Mouse (Mus musculus): ENCODE results near the gene Clec1a. TPM values are rescaled to one million over a fixed set of nuclear protein-coding genes. Genes with fewer than 3 reads are reported as not detected.
A peak's percentile ranks its signal among the peaks of the same experiment; 100 is the strongest.
"Not testable (repeated sequence)": the region's sequence is repeated elsewhere in the genome, so short reads cannot be mapped to it uniquely, and the experiment has no call there.

The Clec1a gene
- 1.7 and 1.8 TPM in 2 replicates for polyA plus RNA-seq (2015; fragmentation: Nextera tagmentation; extraction: Ambion mirVana)

GRCm38 (mm10) chr6:129451411-129452039 lies at the start of gene Clec1a:
Clec1a (minus strand) TSS chr6:129452000.
- H3K4me1 ChIP-seq (replicated peaks): no peaks in the 10 kb centered on the region
- 0 out of 2 replicates have a peak, but pooled peaks have one; percentile 48 for ATAC-seq
- H3K4me2 ChIP-seq (replicated peaks): no peak within 1 kb of the TSS
- no peak within 1 kb of the TSS for H3K4me3 ChIP-seq (replicated peaks)
- H3K27me3 ChIP-seq: no peaks in the 10 kb centered on the region
- H3K9ac ChIP-seq (replicated peaks): no peak within 1 kb of the TSS
- H3K9me3 ChIP-seq: no peaks in the 10 kb centered on the region
- H3K27ac ChIP-seq: no peak within 1 kb of the TSS
- WGBS: 61% methylated on average over 13 of the region's 13 CpGs
- H3K36me3 ChIP-seq: no peaks in the 10 kb centered on the region

- H3K4me3 ChIP-seq (replicated peaks); H3K9ac ChIP-seq (replicated peaks); H3K27me3 ChIP-seq; ATAC-seq; H3K36me3 ChIP-seq; H3K9me3 ChIP-seq; H3K27ac ChIP-seq; H3K4me2 ChIP-seq (replicated peaks); H3K4me1 ChIP-seq (replicated peaks): not testable (repeated sequence)
- 90% methylated on average over 1 of the region's 1 CpGs for WGBS
Observed at GRCm38 (mm10) chr6:129499516-129499915, 47.7 kb upstream of the Clec1a start.

GRCm38 (mm10) chr6:129497345-129498218 lies 45.8 kb upstream of the Clec1a start:
- H3K36me3 ChIP-seq: no peaks in the 10 kb centered on the region
- no peak overlapping the region for H3K27ac ChIP-seq
- H3K9me3 ChIP-seq: no peaks in the 10 kb centered on the region
- H3K4me1 ChIP-seq (replicated peaks): no peaks in the 10 kb centered on the region
- no peak overlapping the region for H3K4me3 ChIP-seq (replicated peaks)
- H3K27me3 ChIP-seq: no peaks in the 10 kb centered on the region
- H3K9ac ChIP-seq (replicated peaks): no peak overlapping the region
- H3K4me2 ChIP-seq (replicated peaks): no peak overlapping the region
- 90% methylated on average over 3 of the region's 3 CpGs for WGBS
- no peak for ATAC-seq

- H3K27me3 ChIP-seq: no peaks in the 10 kb centered on the region
- no peak overlapping the region for H3K4me2 ChIP-seq (replicated peaks)
- H3K9ac ChIP-seq (replicated peaks): no peak overlapping the region
- no peak for ATAC-seq
- no peak overlapping the region for H3K27ac ChIP-seq
- whole genome bisulfite sequencing: 81% methylated on average over 4 of the region's 4 CpGs
- no peak overlapping the region for H3K4me3 ChIP-seq (replicated peaks)
- no peaks in the 10 kb centered on the region for H3K36me3 ChIP-seq
- H3K4me1 ChIP-seq (replicated peaks): no peaks in the 10 kb centered on the region
- no peaks in the 10 kb centered on the region for H3K9me3 ChIP-seq
Observed at GRCm38 (mm10) chr6:129494924-129495323, 43.1 kb upstream of the Clec1a start.

- Histone ChIP-seq H3K4me2 (replicated peaks) (0 out of 2 replicates have a peak overlapping the region, but pooled peaks have one; percentile 6), H3K36me3 (no peaks in the 10 kb centered on the region), H3K9ac (replicated peaks) (no peak overlapping the region), H3K9me3 (no peaks in the 10 kb centered on the region), H3K27ac (peak overlapping the region; percentile 61), H3K4me3 (replicated peaks) (no peak overlapping the region), H3K27me3 (no peaks in the 10 kb centered on the region), H3K4me1 (replicated peaks) (peaks cover 8% of the 10 kb centered on the region; the same call in 1 of the 2 replicates)
- WGBS: 61% methylated on average over 8 of the region's 8 CpGs
- ATAC-seq: peak; percentile 86
Observed at GRCm38 (mm10) chr6:129480089-129480958, 28.5 kb upstream of the Clec1a start.

- Histone ChIP-seq H3K27ac (no peak overlapping the region), H3K4me1 (replicated peaks) (peaks cover 8% of the 10 kb centered on the region; the same call in 1 of the 2 replicates), H3K9me3 (no peaks in the 10 kb centered on the region), H3K27me3 (no peaks in the 10 kb centered on the region), H3K36me3 (no peaks in the 10 kb centered on the region), H3K9ac (replicated peaks) (no peak overlapping the region), H3K4me2 (replicated peaks) (no peak overlapping the region), H3K4me3 (replicated peaks) (no peak overlapping the region)
- 39% methylated on average over 13 of the region's 13 CpGs for WGBS
- no peak for ATAC-seq
Observed at GRCm38 (mm10) chr6:129476404-129477126, 24.8 kb upstream of the Clec1a start.

GRCm38 (mm10) chr6:129472627-129473026 lies 20.8 kb upstream of the Clec1a start:
- Histone ChIP-seq H3K36me3 (no peaks in the 10 kb centered on the region), H3K9ac (replicated peaks) (no peak overlapping the region), H3K4me1 (replicated peaks) (no peaks in the 10 kb centered on the region), H3K27ac (no peak overlapping the region), H3K4me2 (replicated peaks) (no peak overlapping the region), H3K4me3 (replicated peaks) (no peak overlapping the region), H3K9me3 (no peaks in the 10 kb centered on the region), H3K27me3 (no peaks in the 10 kb centered on the region)
- WGBS: 85% methylated on average over 5 of the region's 5 CpGs
- ATAC-seq: no peak

GRCm38 (mm10) chr6:129471386-129471785 lies 19.6 kb upstream of the Clec1a start:
- Histone ChIP-seq H3K4me2 (replicated peaks) (no peak overlapping the region), H3K27me3 (no peaks in the 10 kb centered on the region), H3K36me3 (no peaks in the 10 kb centered on the region), H3K4me1 (replicated peaks) (no peaks in the 10 kb centered on the region), H3K4me3 (replicated peaks) (no peak overlapping the region), H3K9ac (replicated peaks) (no peak overlapping the region), H3K27ac (no peak overlapping the region), H3K9me3 (no peaks in the 10 kb centered on the region)
- WGBS: 93% methylated on average over 6 of the region's 6 CpGs
- ATAC-seq: no peak

GRCm38 (mm10) chr6:129449743-129450142 lies 2.1 kb downstream of the Clec1a start:
- Histone ChIP-seq H3K4me2 (replicated peaks) (no peak overlapping the region), H3K4me3 (replicated peaks) (no peak overlapping the region), H3K36me3 (no peaks in the 10 kb centered on the region), H3K9me3 (no peaks in the 10 kb centered on the region), H3K27me3 (no peaks in the 10 kb centered on the region), H3K27ac (no peak overlapping the region), H3K9ac (replicated peaks) (no peak overlapping the region), H3K4me1 (replicated peaks) (no peaks in the 10 kb centered on the region)
- no peak for ATAC-seq
- WGBS: 85% methylated on average over 6 of the region's 6 CpGs

GRCm38 (mm10) chr6:129438033-129438432 lies 13.8 kb downstream of the Clec1a start:
- H3K27me3 ChIP-seq: no peaks in the 10 kb centered on the region
- H3K4me1 ChIP-seq (replicated peaks): no peaks in the 10 kb centered on the region
- no peak overlapping the region for H3K27ac ChIP-seq
- ATAC-seq: no peak
- no peaks in the 10 kb centered on the region for H3K9me3 ChIP-seq
- WGBS: 92% methylated on average over 2 of the region's 2 CpGs
- no peak overlapping the region for H3K9ac ChIP-seq (replicated peaks)
- no peak overlapping the region for H3K4me2 ChIP-seq (replicated peaks)
- H3K36me3 ChIP-seq: no peaks in the 10 kb centered on the region
- no peak overlapping the region for H3K4me3 ChIP-seq (replicated peaks)

GRCm38 (mm10) chr6:129436025-129436424 lies 15.8 kb downstream of the Clec1a start:
- 94% methylated on average over 3 of the region's 3 CpGs for WGBS
- ATAC-seq: no peak
- Histone ChIP-seq H3K36me3 (no peaks in the 10 kb centered on the region), H3K9me3 (no peaks in the 10 kb centered on the region), H3K4me1 (replicated peaks) (no peaks in the 10 kb centered on the region), H3K4me2 (replicated peaks) (no peak overlapping the region), H3K27me3 (no peaks in the 10 kb centered on the region), H3K4me3 (replicated peaks) (no peak overlapping the region), H3K27ac (no peak overlapping the region), H3K9ac (replicated peaks) (no peak overlapping the region)
